30 mouse cellular contexts compared by ENCODE assay signal in genomic region chr1:105827786-105828345, GRCm38 (mm10). TPM values are rescaled to one million over a fixed set of nuclear protein-coding genes. Genes with fewer than 3 reads are reported as not detected.
DNase-seq lines count a peak whose midpoint lies in the region; ATAC-seq and TF ChIP-seq lines count a peak whose summit lies in the region.
"Had no signal": no experiment of that assay in that cellular context is flagged by ENCODE, and none has a peak within 500 bp of the region (broad histone marks: within the 10 kb centered on the region; RNA-seq: fewer than 3 reads in every experiment).

No protein-coding gene starts in this region.

- H3K4me2 ChIP-seq in embryonic facial prominence, embryonic 14.5 days (ENCODE audit: low read depth, low read length), result no peak overlapping the region
- no peak overlapping the region for H3K4me2 ChIP-seq in midbrain, embryonic 11.5 days
- H3K4me2 ChIP-seq in midbrain, embryonic 15.5 days, result no peak overlapping the region
- H3K4me2 ChIP-seq: forebrain, embryonic 13.5 days; heart, embryonic 12.5 days; heart, embryonic 15.5 days; hindbrain, embryonic 13.5 days; intestine, embryonic 15.5 days had no signal

- peak; percentile 41; the same call in 1 of the 2 replicates for ATAC-seq in embryonic facial prominence, embryonic 14.5 days (ENCODE audit: low read depth)
- no peak for ATAC-seq in midbrain, embryonic 11.5 days (ENCODE audit: low FRiP score)
- ATAC-seq in midbrain, embryonic 15.5 days (replicated peaks), result no peak
- ATAC-seq in Patski, result no peak
- no peak for ATAC-seq in monocyte, adult 5-6 weeks (replicated peaks; ENCODE audit: insufficient number of reproducible peaks, low FRiP score, low TSS enrichment, poor library complexity, severe bottlenecking)
- ATAC-seq: activated CD4-positive, CD25-positive, alpha-beta regulatory T cell, adult 4 months; forebrain, embryonic 13.5 days; forebrain, embryonic 16.5 days; hindbrain, embryonic 16.5 days; intestine, embryonic 15.5 days had no signal

- no peaks in the 10 kb centered on the region for H3K4me1 ChIP-seq in embryonic facial prominence, embryonic 14.5 days (ENCODE audit: control insufficient read depth, insufficient read depth, low read length)
- 0 out of 2 replicates have a peak, but pooled peaks cover 2% of the 10 kb centered on the region for H3K4me1 ChIP-seq in embryonic facial prominence, embryonic 10.5 days
- H3K4me1 ChIP-seq in midbrain, embryonic 11.5 days (ENCODE audit: control insufficient read depth, insufficient read depth, low read length), result no peaks in the 10 kb centered on the region
- H3K4me1 ChIP-seq in midbrain, embryonic 15.5 days, result no peaks in the 10 kb centered on the region
- H3K4me1 ChIP-seq: forebrain, embryonic 13.5 days; heart, embryonic 12.5 days; heart, embryonic 15.5 days; hindbrain, embryonic 10.5 days; hindbrain, embryonic 13.5 days; intestine, embryonic 15.5 days had no signal

- H3K27me3 ChIP-seq in embryonic facial prominence, embryonic 14.5 days (replicated peaks; ENCODE audit: control insufficient read depth, insufficient read depth, low read length), result no peaks in the 10 kb centered on the region
- no peaks in the 10 kb centered on the region for H3K27me3 ChIP-seq in embryonic facial prominence, embryonic 10.5 days (replicated peaks; ENCODE audit: low read depth, poor library complexity, severe bottlenecking)
- no peaks in the 10 kb centered on the region for H3K27me3 ChIP-seq in midbrain, embryonic 11.5 days (ENCODE audit: control insufficient read depth, insufficient read depth, low read length)
- H3K27me3 ChIP-seq in midbrain, embryonic 15.5 days (replicated peaks), result no peaks in the 10 kb centered on the region
- H3K27me3 ChIP-seq in Patski, result no peaks in the 10 kb centered on the region
- H3K27me3 ChIP-seq: CH12.LX; forebrain, embryonic 13.5 days; heart, embryonic 12.5 days; heart, embryonic 15.5 days; hindbrain, embryonic 13.5 days; intestine, embryonic 15.5 days had no signal

- CTCF ChIA-PET in Patski (lab: Charles Lee), result no interaction called here

- no peak overlapping the region for H3K4me3 ChIP-seq in embryonic facial prominence, embryonic 14.5 days (ENCODE audit: low read depth, low read length)
- no peak overlapping the region for H3K4me3 ChIP-seq in embryonic facial prominence, embryonic 10.5 days
- no peak overlapping the region for H3K4me3 ChIP-seq in midbrain, embryonic 11.5 days (ENCODE audit: low read depth, low read length)
- no peak overlapping the region for H3K4me3 ChIP-seq in midbrain, embryonic 15.5 days
- H3K4me3 ChIP-seq: erythroblast, embryonic 14.5 days; forebrain, embryonic 10.5 days; forebrain, embryonic 13.5 days; heart, embryonic 12.5 days; heart, embryonic 15.5 days; hindbrain, embryonic 10.5 days; hindbrain, embryonic 13.5 days; intestine, embryonic 15.5 days had no signal

- no peak overlapping the region for H3K9ac ChIP-seq in embryonic facial prominence, embryonic 14.5 days (ENCODE audit: low read depth, low read length)
- no peak overlapping the region for H3K9ac ChIP-seq in midbrain, embryonic 11.5 days (ENCODE audit: low read length)
- H3K9ac ChIP-seq in midbrain, embryonic 15.5 days, result no peak overlapping the region
- H3K9ac ChIP-seq: forebrain, embryonic 13.5 days; heart, embryonic 12.5 days; heart, embryonic 15.5 days; hindbrain, embryonic 13.5 days; intestine, embryonic 15.5 days had no signal

- no peak for TF ChIP-seq CTCF in Patski (IDR thresholded peaks at IDR 0.05)

- peak; percentile 22 for DNase-seq in embryonic facial prominence, embryonic 14.5 days (ENCODE audit: low spot score)
- no peak for DNase-seq in embryonic facial prominence, embryonic 10.5 days (ENCODE audit: low spot score)
- DNase-seq in midbrain, embryonic 11.5 days (ENCODE audit: low spot score, missing footprints), result peak; percentile 60
- peak; percentile 30 for DNase-seq in Patski (ENCODE audit: low read depth, low spot score)
- DNase-seq: adrenal gland, adult 8-10 months; adrenal gland, postnatal 25 days; B cell, adult 2 months; cerebellum, adult 11-12 months; cerebellum, adult 8-10 months; cerebellum, postnatal 36 days; embryo, embryonic 11 days; gastrocnemius, postnatal 10 days; gastrocnemius, postnatal 36 days; heart, postnatal 10 days; heart, postnatal 36 days had no signal

- in situ Hi-C loops in Patski (cut with MboI; ENCODE audit: low pct_unique_long_range_greater_than_20kb), result no loop called here

- 80% methylated on average over 8 of the region's 8 CpGs for WGBS in embryonic facial prominence, embryonic 14.5 days
- WGBS in embryonic facial prominence, embryonic 10.5 days, result 90% methylated on average over 8 of the region's 8 CpGs
- 92% methylated on average over 8 of the region's 8 CpGs for WGBS in midbrain, embryonic 11.5 days
- 91% methylated on average over 8 of the region's 8 CpGs for WGBS in midbrain, embryonic 15.5 days

- no peak overlapping the region for H3K27ac ChIP-seq in embryonic facial prominence, embryonic 14.5 days (replicated peaks; ENCODE audit: low read depth, low read length)
- H3K27ac ChIP-seq in embryonic facial prominence, embryonic 10.5 days (replicated peaks), result no peak overlapping the region
- H3K27ac ChIP-seq in midbrain, embryonic 11.5 days (ENCODE audit: low read depth, low read length), result no peak overlapping the region
- H3K27ac ChIP-seq in midbrain, embryonic 15.5 days, result no peak overlapping the region
- H3K27ac ChIP-seq: forebrain, embryonic 10.5 days; forebrain, embryonic 13.5 days; heart, embryonic 15.5 days; hindbrain, embryonic 10.5 days; hindbrain, embryonic 13.5 days; intestine, embryonic 15.5 days had no signal

- no peaks in the 10 kb centered on the region for H3K9me3 ChIP-seq in embryonic facial prominence, embryonic 14.5 days (ENCODE audit: control insufficient read depth, low read length)
- H3K9me3 ChIP-seq in embryonic facial prominence, embryonic 10.5 days, result no peaks in the 10 kb centered on the region
- H3K9me3 ChIP-seq in midbrain, embryonic 11.5 days (ENCODE audit: control insufficient read depth, low read length), result no peaks in the 10 kb centered on the region
- H3K9me3 ChIP-seq in midbrain, embryonic 15.5 days, result no peaks in the 10 kb centered on the region
- H3K9me3 ChIP-seq: forebrain, embryonic 10.5 days; forebrain, embryonic 13.5 days; G1E; heart, embryonic 12.5 days; heart, embryonic 15.5 days; hindbrain, embryonic 10.5 days; hindbrain, embryonic 13.5 days; intestine, embryonic 15.5 days had no signal

- no peaks in the 10 kb centered on the region for H3K36me3 ChIP-seq in embryonic facial prominence, embryonic 14.5 days (ENCODE audit: control insufficient read depth, insufficient read depth, low read length)
- no peaks in the 10 kb centered on the region for H3K36me3 ChIP-seq in embryonic facial prominence, embryonic 10.5 days (replicated peaks)
- no peaks in the 10 kb centered on the region for H3K36me3 ChIP-seq in midbrain, embryonic 11.5 days (ENCODE audit: control insufficient read depth, insufficient read depth, low read length)
- no peaks in the 10 kb centered on the region for H3K36me3 ChIP-seq in midbrain, embryonic 15.5 days (replicated peaks)
- H3K36me3 ChIP-seq: forebrain, embryonic 10.5 days; G1E; heart, embryonic 12.5 days; heart, embryonic 15.5 days; hindbrain, embryonic 10.5 days; hindbrain, embryonic 13.5 days had no signal

- POLR2A ChIA-PET in Patski (lab: Charles Lee), result interaction anchor here (0.7 kb wide), 1 partner anchor 28 kb away, joined by 3 read pairs; no protein-coding TSS in a partner anchor

RNA-seq across cellular contexts. Expression of gene Tnfrsf11a, which starts 47.3 kb away (rescaled TPM):
- 1.7 and 1.8 TPM in 2 replicates for polyA plus RNA-seq in embryonic facial prominence, embryonic 14.5 days (2014; fragmentation: Nextera tagmentation; extraction: Ambion mirVana)
- polyA plus RNA-seq in embryonic facial prominence, embryonic 10.5 days (2016; fragmentation: Nextera tagmentation; extraction: Ambion mirVana), result 0.40 and 0.49 TPM in 2 replicates
- 0.26 and 0.44 TPM in 2 replicates for polyA plus RNA-seq in midbrain, embryonic 11.5 days (2014; fragmentation: Nextera tagmentation; extraction: Ambion mirVana)
- 0.32 and 1.0 TPM in 2 replicates for polyA plus RNA-seq in midbrain, embryonic 15.5 days (2015; fragmentation: Nextera tagmentation; extraction: Ambion mirVana)
- polyA plus RNA-seq in Patski (2021), result 0.01 TPM
- total RNA-seq in monocyte, adult 5-6 weeks (2017), result 3.9 to 7.4 TPM (median 6.6 TPM) in 3 replicates
- polyA plus RNA-seq: erythroblast, embryonic 14.5 days; G1E had no signal
